Mouse (Mus musculus) small intestine, adult 2 months (tissue): ENCODE results near the gene Lrrc17. TPM values are rescaled to one million over a fixed set of nuclear protein-coding genes. Genes with fewer than 3 reads are reported as not detected.

Experiments used
- H3K27ac ChIP-seq: fragments of 200-500 bp; 2 replicates; pipeline ENCODE4 v1.5.1; 2012; ENCODE audit warnings: low read depth, low read length, control low read depth, inconsistent platforms; ENCODE audit not compliant: insufficient read depth
- H3K27me3 ChIP-seq: fragments of 200-500 bp; 2 replicates; pipeline ENCODE4 v1.6.1; 2012; ENCODE audit warnings: mild to moderate bottlenecking, moderate library complexity, low read length, inconsistent platforms; ENCODE audit not compliant: control insufficient read depth, insufficient read depth
- H3K36me3 ChIP-seq: fragments of 200-500 bp; 2 replicates; pipeline ENCODE4 v1.6.1; 2012; ENCODE audit warnings: mild to moderate bottlenecking, low read length, control low read depth, inconsistent platforms; ENCODE audit not compliant: control insufficient read depth, insufficient read depth
- H3K4me1 ChIP-seq: fragments of 200-500 bp; 2 replicates; pipeline ENCODE4 v1.6.1; 2012; ENCODE audit warnings: low read length, inconsistent platforms, mixed read lengths; ENCODE audit not compliant: control insufficient read depth, insufficient read depth, insufficient read length
- H3K4me3 ChIP-seq: fragments of 200-500 bp; 2 replicates; pipeline ENCODE4 v1.5.1; 2012; ENCODE audit warnings: low read depth, mild to moderate bottlenecking, control low read depth, inconsistent platforms, low read length, moderate library complexity
- CTCF ChIP-seq: fragments of 200-500 bp; IDR thresholded peaks from 2 replicates; pipeline ENCODE4 v1.5.1; 2012; ENCODE audit warnings: low read depth, mild to moderate bottlenecking, control low read depth, inconsistent platforms, low read length, moderate library complexity, mixed read lengths; ENCODE audit not compliant: insufficient replicate concordance, insufficient read length; ENCODE audit errors: extremely low read depth
- POLR2A ChIP-seq: fragments of 200-500 bp; IDR thresholded peaks from 2 replicates; pipeline ENCODE4 v1.6.1; 2012; ENCODE audit warnings: low read depth, mild to moderate bottlenecking, control low read depth, inconsistent platforms, low read length, moderate library complexity
- WGBS: fragments of 180-500 bp; shearing (Covaris S2); methylation state at CpG from one replicate; pipeline ENCODE4 v1.1.7; 2018; 5-methylcytosine and 5-hydroxymethylcytosine counted together
- polyA plus RNA-seq: library from polyadenylated mRNA; depleted of rRNA; stranded (reverse); fragments of >200 nt; gene quantifications from 2 replicates; pipeline ENCODE4 v1.2.3, GENCODE M21; 2012

The Lrrc17 gene
- polyA plus RNA-seq, 1 experiment: 0.56 TPM

- Histone ChIP-seq H3K27ac (no peak overlapping the region), H3K4me3 (no peak overlapping the region), H3K36me3 (no peaks in the 10 kb centered on the region), H3K27me3 (no peaks in the 10 kb centered on the region), H3K4me1 (no peaks in the 10 kb centered on the region)
- TF ChIP-seq CTCF: no peak
- no peak for TF ChIP-seq POLR2A
- WGBS: 55% methylated on average over 2 of the region's 2 CpGs
Observed at GRCm38 (mm10) chr5:21563936-21564335, 20.6 kb downstream of the Lrrc17 start.

- no peaks in the 10 kb centered on the region for H3K4me1 ChIP-seq
- H3K27me3 ChIP-seq: no peaks in the 10 kb centered on the region
- H3K27ac ChIP-seq: no peak overlapping the region
- TF ChIP-seq CTCF (no peak), POLR2A (no peak)
- 91% methylated on average over 9 of the region's 9 CpGs for WGBS
- no peaks in the 10 kb centered on the region for H3K36me3 ChIP-seq
- no peak overlapping the region for H3K4me3 ChIP-seq
Observed at GRCm38 (mm10) chr5:21565392-21566065, 22.2 kb downstream of the Lrrc17 start.

GRCm38 (mm10) chr5:21567784-21568183 lies 24.4 kb downstream of the Lrrc17 start:
- H3K36me3 ChIP-seq: no peaks in the 10 kb centered on the region
- H3K27ac ChIP-seq: no peak overlapping the region
- no peak overlapping the region for H3K4me3 ChIP-seq
- H3K4me1 ChIP-seq: no peaks in the 10 kb centered on the region
- no peak for TF ChIP-seq POLR2A
- no peak for TF ChIP-seq CTCF
- 58% methylated on average over 1 of the region's 1 CpGs for WGBS
- no peaks in the 10 kb centered on the region for H3K27me3 ChIP-seq

GRCm38 (mm10) chr5:21572764-21573416 lies 29.5 kb downstream of the Lrrc17 start:
- Histone ChIP-seq H3K4me1 (no peaks in the 10 kb centered on the region), H3K27ac (no peak overlapping the region), H3K27me3 (no peaks in the 10 kb centered on the region), H3K36me3 (no peaks in the 10 kb centered on the region), H3K4me3 (no peak overlapping the region)
- 64% methylated on average over 3 of the region's 3 CpGs for WGBS
- no peak for TF ChIP-seq POLR2A
- TF ChIP-seq CTCF: no peak

- 79% methylated on average over 21 of the region's 21 CpGs for WGBS
- no peak for TF ChIP-seq POLR2A
- Histone ChIP-seq H3K4me1 (no peaks in the 10 kb centered on the region), H3K36me3 (no peaks in the 10 kb centered on the region), H3K27me3 (no peaks in the 10 kb centered on the region), H3K27ac (no peak overlapping the region), H3K4me3 (no peak overlapping the region)
Observed at GRCm38 (mm10) chr5:21574386-21575209, 31.2 kb downstream of the Lrrc17 start.

- Histone ChIP-seq H3K36me3 (no peaks in the 10 kb centered on the region), H3K27ac (no peak overlapping the region), H3K4me1 (no peaks in the 10 kb centered on the region), H3K27me3 (no peaks in the 10 kb centered on the region), H3K4me3 (no peak overlapping the region)
- TF ChIP-seq CTCF (no peak), POLR2A (no peak)
- 93% methylated on average over 13 of the region's 13 CpGs for WGBS
Observed at GRCm38 (mm10) chr5:21575210-21575550, 31.8 kb downstream of the Lrrc17 start.

- H3K27me3 ChIP-seq: no peaks in the 10 kb centered on the region
- no peaks in the 10 kb centered on the region for H3K4me1 ChIP-seq
- H3K4me3 ChIP-seq: no peak overlapping the region
- H3K36me3 ChIP-seq: no peaks in the 10 kb centered on the region
- TF ChIP-seq CTCF: no peak
- no peak for TF ChIP-seq POLR2A
- 87% methylated on average over 3 of the region's 3 CpGs for WGBS
- H3K27ac ChIP-seq: no peak overlapping the region
Observed at GRCm38 (mm10) chr5:21578136-21578535, 34.8 kb downstream of the Lrrc17 start.
